Mouse (Mus musculus) midbrain, embryonic 16.5 days (tissue): ENCODE results near the gene Git2. TPM values are rescaled to one million over a fixed set of nuclear protein-coding genes. Genes with fewer than 3 reads are reported as not detected.

ENCODE experiments used
- ATAC-seq: fragments of 200-750 bp; cut with Nextera tagmentation; 2 replicates; pipeline ENCODE4 v1.8.0; 2017; ENCODE audit warnings: moderate TSS enrichment
- H3K27ac ChIP-seq: fragments of 300-500 bp; sonication (generic); 2 replicates; pipeline ENCODE4 v1.5.1; 2014; ENCODE audit warnings: mild to moderate bottlenecking, low read length, mixed read lengths
- H3K27me3 ChIP-seq: fragments of 300-500 bp; sonication (generic); 2 replicates; pipeline ENCODE4 v1.6.1; 2014; ENCODE audit warnings: low read depth, low read length, mixed read lengths; ENCODE audit not compliant: control insufficient read depth, insufficient read depth
- H3K36me3 ChIP-seq: fragments of 300-500 bp; sonication (generic); 2 replicates; pipeline ENCODE4 v1.6.1; 2014; ENCODE audit warnings: mild to moderate bottlenecking, low read length, moderate library complexity, mixed read lengths; ENCODE audit not compliant: control insufficient read depth, insufficient read depth
- H3K4me1 ChIP-seq: fragments of 300-500 bp; sonication (generic); 2 replicates; pipeline ENCODE4 v1.6.1; 2014; ENCODE audit warnings: mild to moderate bottlenecking, low read length, mixed read lengths; ENCODE audit not compliant: control insufficient read depth, insufficient read depth
- H3K4me2 ChIP-seq: fragments of 300-500 bp; sonication (generic); 2 replicates; pipeline ENCODE4 v1.6.1; 2014; ENCODE audit warnings: mild to moderate bottlenecking, low read length, mixed read lengths
- H3K4me3 ChIP-seq: fragments of 300-500 bp; sonication (generic); 2 replicates; pipeline ENCODE4 v1.5.1; 2014; ENCODE audit warnings: low read depth, mild to moderate bottlenecking, low read length, moderate library complexity, mixed read lengths
- H3K9ac ChIP-seq: fragments of 300-500 bp; sonication (generic); 2 replicates; pipeline ENCODE4 v1.6.1; 2014; ENCODE audit warnings: low read depth, low read length, mixed read lengths
- H3K9me3 ChIP-seq: fragments of 300-500 bp; sonication (generic); replicated peaks from 2 replicates; pipeline ENCODE4 v1.6.1; 2014; ENCODE audit warnings: mild to moderate bottlenecking, low read length, mixed read lengths; ENCODE audit not compliant: control insufficient read depth, poor library complexity, severe bottlenecking
- WGBS: fragments of 180-500 bp; shearing (Covaris S2); extraction: QIAGEN DNeasy Blood & Tissue Kit; methylation state at CpG from one replicate; pipeline ENCODE4 v1.1.7; 2014; 5-methylcytosine and 5-hydroxymethylcytosine counted together
- polyA plus RNA-seq: library from polyadenylated mRNA; unstranded; fragments of >200 nt; fragmentation: Nextera tagmentation; extraction: Ambion mirVana; gene quantifications from 2 replicates; pipeline ENCODE4 v1.2.1, GENCODE M21; 2015

The Git2 gene
- polyA plus RNA-seq, 1 experiment from 2014 or later, result 48.4 TPM

GRCm38 (mm10) chr5:114785196-114785595, 9.9 kb upstream of the Git2 start:
- Histone ChIP-seq H3K27me3 (no peaks in the 10 kb centered on the region), H3K27ac (no peak overlapping the region), H3K4me3 (no peak overlapping the region), H3K4me1 (peaks cover 2% of the 10 kb centered on the region; the same call in 1 of the 2 replicates), H3K4me2 (no peak overlapping the region), H3K9ac (no peak overlapping the region), H3K9me3 (no peaks in the 10 kb centered on the region), H3K36me3 (peaks cover 21% of the 10 kb centered on the region)
- 67% methylated on average over 5 of the region's 5 CpGs for WGBS
- no peak for ATAC-seq

- H3K4me3 ChIP-seq, result no peak overlapping the region
- no peak overlapping the region for H3K27ac ChIP-seq
- peaks cover 2% of the 10 kb centered on the region; the same call in 1 of the 2 replicates for H3K4me1 ChIP-seq
- no peaks in the 10 kb centered on the region for H3K9me3 ChIP-seq
- ATAC-seq, result no peak
- H3K9ac ChIP-seq, result no peak overlapping the region
- 79% methylated on average over 16 of the region's 16 CpGs for WGBS
- H3K27me3 ChIP-seq, result no peaks in the 10 kb centered on the region
- H3K36me3 ChIP-seq, result peaks cover 21% of the 10 kb centered on the region
- H3K4me2 ChIP-seq, result no peak overlapping the region
Observed at GRCm38 (mm10) chr5:114784622-114785165, 9.4 kb upstream of the Git2 start.

- H3K36me3 ChIP-seq, result peaks cover 17% of the 10 kb centered on the region
- no peak overlapping the region for H3K27ac ChIP-seq
- peaks cover 9% of the 10 kb centered on the region for H3K4me1 ChIP-seq
- no peak overlapping the region for H3K9ac ChIP-seq
- H3K27me3 ChIP-seq, result no peaks in the 10 kb centered on the region
- H3K4me3 ChIP-seq, result no peak overlapping the region
- no peak for ATAC-seq
- H3K4me2 ChIP-seq, result no peak overlapping the region
- WGBS, result 78% methylated on average over 12 of the region's 12 CpGs
- H3K9me3 ChIP-seq, result no peaks in the 10 kb centered on the region
Observed at GRCm38 (mm10) chr5:114783405-114784163, 8.3 kb upstream of the Git2 start.

GRCm38 (mm10) chr5:114782991-114783390, 7.7 kb upstream of the Git2 start:
- no peak overlapping the region for H3K4me3 ChIP-seq
- ATAC-seq, result no peak
- 81% methylated on average over 9 of the region's 9 CpGs for WGBS

GRCm38 (mm10) chr5:114780912-114781311, 5.6 kb upstream of the Git2 start:
- Histone ChIP-seq H3K9ac (no peak overlapping the region), H3K9me3 (no peaks in the 10 kb centered on the region), H3K4me2 (no peak overlapping the region), H3K27me3 (no peaks in the 10 kb centered on the region), H3K27ac (no peak overlapping the region), H3K4me3 (no peak overlapping the region), H3K36me3 (no peaks in the 10 kb centered on the region), H3K4me1 (peaks cover 28% of the 10 kb centered on the region)
- ATAC-seq, result no peak
- whole genome bisulfite sequencing, result 83% methylated on average over 7 of the region's 7 CpGs

More at GRCm38 (mm10) chr5:114782991-114783390, 7.7 kb upstream of the Git2 start:
- Histone ChIP-seq H3K4me2 (no peak overlapping the region), H3K4me1 (peaks cover 14% of the 10 kb centered on the region), H3K27ac (no peak overlapping the region), H3K27me3 (no peaks in the 10 kb centered on the region), H3K9ac (no peak overlapping the region), H3K9me3 (no peaks in the 10 kb centered on the region), H3K36me3 (peaks cover 15% of the 10 kb centered on the region)

GRCm38 (mm10) chr5:114779956-114780489, 4.7 kb upstream of the Git2 start:
- Histone ChIP-seq H3K4me1 (peaks cover 30% of the 10 kb centered on the region), H3K4me2 (no peak overlapping the region), H3K27ac (no peak overlapping the region), H3K9ac (no peak overlapping the region), H3K27me3 (no peaks in the 10 kb centered on the region), H3K9me3 (no peaks in the 10 kb centered on the region), H3K4me3 (no peak overlapping the region), H3K36me3 (no peaks in the 10 kb centered on the region)
- no peak for ATAC-seq
- WGBS, result 81% methylated on average over 7 of the region's 7 CpGs

GRCm38 (mm10) chr5:114776174-114776573, 857 bp upstream of the Git2 start:
- H3K4me1 ChIP-seq, result peaks cover 38% of the 10 kb centered on the region

GRCm38 (mm10) chr5:114774403-114775051, 790 bp downstream of the Git2 start, which contains the start of gene Ankrd13a:
Ankrd13a (plus strand) TSS chr5:114774677.
- no peaks in the 10 kb centered on the region for H3K36me3 ChIP-seq
- peak within 1 kb of the TSS; percentile 81 for H3K4me3 ChIP-seq
- H3K27me3 ChIP-seq, result no peaks in the 10 kb centered on the region
- ATAC-seq, result peak; percentile 87
- no peaks in the 10 kb centered on the region for H3K9me3 ChIP-seq
- H3K9ac ChIP-seq, result peak within 1 kb of the TSS; percentile 94
- peak within 1 kb of the TSS; percentile 97 for H3K27ac ChIP-seq
- peak within 1 kb of the TSS; percentile 97 for H3K4me2 ChIP-seq
- WGBS, result under 1% methylated on average over 66 of the region's 73 CpGs
- H3K4me1 ChIP-seq, result peaks cover 47% of the 10 kb centered on the region

More at GRCm38 (mm10) chr5:114776174-114776573, 857 bp upstream of the Git2 start:
- Histone ChIP-seq H3K9me3 (no peaks in the 10 kb centered on the region), H3K4me2 (peak overlapping the region; percentile 67), H3K36me3 (no peaks in the 10 kb centered on the region), H3K9ac (peak overlapping the region; percentile 94), H3K27ac (no peak overlapping the region), H3K4me3 (peak overlapping the region; percentile 81), H3K27me3 (no peaks in the 10 kb centered on the region)
- 63% methylated on average over 7 of the region's 7 CpGs for WGBS
- no peak for ATAC-seq
